Comparison of ENCODE assay signal across 14 mouse cellular contexts in the genomic region with DNA sequence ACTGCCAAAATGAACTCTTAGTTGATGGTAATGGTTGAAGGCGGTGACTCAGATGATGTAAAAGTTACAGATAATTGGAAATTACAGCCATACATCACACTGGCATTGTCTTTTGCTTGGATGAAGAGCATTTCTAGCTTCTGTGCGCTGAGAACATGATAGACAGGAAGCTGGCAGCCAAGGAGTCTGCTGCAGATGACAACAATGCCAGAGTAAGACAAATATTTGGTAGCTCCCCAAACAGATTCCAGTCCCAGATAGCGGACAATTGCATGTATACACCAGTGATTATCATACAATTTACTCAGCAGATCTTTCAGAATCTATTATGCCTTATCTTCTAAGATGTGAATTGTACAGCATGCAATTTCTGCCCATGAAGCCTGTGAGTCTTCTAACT.
"Had no signal": no experiment of that assay in that cellular context is flagged by ENCODE, and none has a peak within 500 bp of the region (broad histone marks: within the 10 kb centered on the region; RNA-seq: fewer than 3 reads in every experiment).

No protein-coding gene starts in this region.

- H3K36me3 ChIP-seq: liver, embryonic 13.5 days; liver, embryonic 15.5 days; midbrain, embryonic 12.5 days; midbrain, embryonic 15.5 days; neural tube, embryonic 12.5 days had no signal

- DNase-seq: liver, embryonic 13.5 days; liver, postnatal 0 days; lung, embryonic 14.5 days; right cerebral cortex, postnatal 14 days; spleen, adult 18-20 months; thymus, adult 18-20 months; thymus, postnatal 14 days; thymus, postnatal 36 days had no signal

- H3K4me3 ChIP-seq: liver, embryonic 13.5 days; liver, embryonic 15.5 days; midbrain, embryonic 10.5 days; midbrain, embryonic 12.5 days; midbrain, embryonic 15.5 days; neural tube, embryonic 12.5 days had no signal

- H3K4me1 ChIP-seq: liver, embryonic 13.5 days; liver, embryonic 15.5 days; midbrain, embryonic 10.5 days; midbrain, embryonic 12.5 days; midbrain, embryonic 15.5 days; neural tube, embryonic 12.5 days had no signal

- H3K27me3 ChIP-seq: liver, embryonic 13.5 days; liver, embryonic 15.5 days; midbrain, embryonic 12.5 days; midbrain, embryonic 15.5 days; neural tube, embryonic 12.5 days had no signal

- H3K9me3 ChIP-seq: liver, embryonic 13.5 days; liver, embryonic 15.5 days; midbrain, embryonic 10.5 days; midbrain, embryonic 12.5 days; midbrain, embryonic 15.5 days; neural tube, embryonic 12.5 days had no signal

- H3K9ac ChIP-seq: liver, embryonic 13.5 days; liver, embryonic 15.5 days; liver, postnatal 0 days; lung, embryonic 14.5 days; midbrain, embryonic 12.5 days; midbrain, embryonic 15.5 days; neural tube, embryonic 12.5 days had no signal

- ATAC-seq: liver, postnatal 0 days; midbrain, embryonic 15.5 days had no signal

- H3K4me2 ChIP-seq: liver, embryonic 11.5 days; liver, embryonic 13.5 days; liver, embryonic 15.5 days; lung, embryonic 14.5 days; midbrain, embryonic 12.5 days; midbrain, embryonic 15.5 days; neural tube, embryonic 12.5 days had no signal

- H3K27ac ChIP-seq: liver, embryonic 13.5 days; liver, embryonic 15.5 days; midbrain, embryonic 10.5 days; midbrain, embryonic 12.5 days; midbrain, embryonic 15.5 days; neural tube, embryonic 12.5 days had no signal
